Mouse (Mus musculus) heart, postnatal 0 days (tissue): ENCODE measurements around the gene 1600002K03Rik. TPM values are rescaled to one million over a fixed set of nuclear protein-coding genes. Genes with fewer than 3 reads are reported as not detected.

ENCODE experiments used
- ATAC-seq: fragments of 200-750 bp; cut with Nextera tagmentation; 2 replicates; pipeline ENCODE4 v1.8.0; 2017; ENCODE audit warnings: low read depth, moderate number of reproducible peaks, moderate library complexity; ENCODE audit not compliant: insufficient read depth
- DNase-seq: peaks from one replicate; pipeline ENCODE4 v3.0.0-alpha.2; 2016; ENCODE audit warnings: low spot score
- H3K27ac ChIP-seq: fragments of 300-500 bp; sonication (generic); 2 replicates; pipeline ENCODE4 v1.5.1; 2014; ENCODE audit warnings: low read depth, mild to moderate bottlenecking
- H3K27me3 ChIP-seq: fragments of 300-500 bp; sonication (generic); 2 replicates; pipeline ENCODE4 v1.6.1; 2014; ENCODE audit warnings: low read length, mixed read lengths; ENCODE audit not compliant: control insufficient read depth, insufficient read depth
- H3K36me3 ChIP-seq: fragments of 300-500 bp; sonication (generic); replicated peaks from 2 replicates; pipeline ENCODE4 v1.6.1; 2014; ENCODE audit warnings: low read length, mixed read lengths; ENCODE audit not compliant: control insufficient read depth, insufficient read depth
- H3K4me1 ChIP-seq: fragments of 300-500 bp; sonication (generic); 2 replicates; pipeline ENCODE4 v1.6.1; 2014; ENCODE audit warnings: antibody characterized with exemption; ENCODE audit not compliant: control insufficient read depth, insufficient read depth
- H3K4me2 ChIP-seq: fragments of 300-500 bp; sonication (generic); 2 replicates; pipeline ENCODE4 v1.6.1; 2014; ENCODE audit warnings: low read depth, mild to moderate bottlenecking, low read length, moderate library complexity
- H3K4me3 ChIP-seq: fragments of 300-500 bp; sonication (generic); 2 replicates; pipeline ENCODE4 v1.5.1; 2014; ENCODE audit warnings: low read depth, low read length
- H3K9ac ChIP-seq: fragments of 300-500 bp; sonication (generic); replicated peaks from 2 replicates; pipeline ENCODE4 v1.6.1; 2014; ENCODE audit warnings: low read depth, low read length, mixed read lengths
- H3K9me3 ChIP-seq: fragments of 300-500 bp; sonication (generic); replicated peaks from 2 replicates; pipeline ENCODE4 v1.6.1; 2016; ENCODE audit warnings: low read length; ENCODE audit not compliant: control insufficient read depth
- CTCF ChIP-seq: IDR thresholded peaks from 2 replicates; pipeline ENCODE4 v1.5.1; 2016; ENCODE audit warnings: antibody characterized with exemption, control low read depth, low read depth
- EP300 ChIP-seq: IDR thresholded peaks from 2 replicates; pipeline ENCODE4 v1.6.1; 2016; ENCODE audit warnings: antibody characterized with exemption, low read depth
- WGBS: fragments of 180-500 bp; shearing (Covaris S2); extraction: QIAGEN DNeasy Blood & Tissue Kit; methylation state at CpG from one replicate; pipeline ENCODE4 v1.1.7; 2014; 5-methylcytosine and 5-hydroxymethylcytosine counted together
- polyA plus RNA-seq: library from polyadenylated mRNA; unstranded; fragments of >200 nt; fragmentation: Nextera tagmentation; extraction: Ambion mirVana; gene quantifications from 2 replicates; pipeline ENCODE4 v1.2.1, GENCODE M21; 2015
- total RNA-seq: library from RNA; depleted of rRNA; stranded (reverse); fragments of >200 nt; gene quantifications from 2 replicates; pipeline ENCODE4 v1.2.3, GENCODE M21; 2014; ENCODE audit warnings: low replicate concordance

The 1600002K03Rik gene
- total and polyA plus RNA-seq, 2 experiments from 2014 or later: 5.7 to 8.9 TPM

DNA sequence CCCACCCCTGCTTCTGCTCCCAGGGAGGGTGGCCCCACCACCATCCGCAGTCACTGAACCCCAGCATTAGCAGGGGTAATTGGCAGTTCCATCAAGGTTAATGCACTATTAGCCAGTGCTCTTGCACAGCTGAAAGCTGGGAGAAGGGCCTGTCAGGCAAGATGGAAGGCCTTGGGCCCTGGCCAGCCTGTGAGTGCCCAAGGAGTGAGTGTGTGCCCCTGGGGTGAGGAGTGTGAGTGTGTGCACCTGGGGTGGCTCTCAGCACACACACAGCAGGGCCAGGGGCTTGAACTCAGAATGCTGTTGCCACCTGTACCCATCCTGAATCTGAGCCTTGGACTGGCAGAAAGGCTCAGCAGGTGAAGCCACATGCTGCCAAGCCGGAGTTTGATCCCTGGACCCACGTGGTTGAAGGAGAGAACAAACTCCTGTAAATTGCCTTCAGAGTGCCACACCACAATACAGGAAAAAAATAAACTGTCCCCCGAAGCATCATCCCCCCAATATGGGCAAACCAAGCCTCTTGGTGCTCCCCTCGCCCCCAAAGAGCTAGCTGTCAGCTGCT, 3.6 kb downstream of the 1600002K03Rik start:
- WGBS: 83% methylated on average over 5 of the region's 5 CpGs
- H3K4me1 ChIP-seq: no peaks in the 10 kb centered on the region

DNA sequence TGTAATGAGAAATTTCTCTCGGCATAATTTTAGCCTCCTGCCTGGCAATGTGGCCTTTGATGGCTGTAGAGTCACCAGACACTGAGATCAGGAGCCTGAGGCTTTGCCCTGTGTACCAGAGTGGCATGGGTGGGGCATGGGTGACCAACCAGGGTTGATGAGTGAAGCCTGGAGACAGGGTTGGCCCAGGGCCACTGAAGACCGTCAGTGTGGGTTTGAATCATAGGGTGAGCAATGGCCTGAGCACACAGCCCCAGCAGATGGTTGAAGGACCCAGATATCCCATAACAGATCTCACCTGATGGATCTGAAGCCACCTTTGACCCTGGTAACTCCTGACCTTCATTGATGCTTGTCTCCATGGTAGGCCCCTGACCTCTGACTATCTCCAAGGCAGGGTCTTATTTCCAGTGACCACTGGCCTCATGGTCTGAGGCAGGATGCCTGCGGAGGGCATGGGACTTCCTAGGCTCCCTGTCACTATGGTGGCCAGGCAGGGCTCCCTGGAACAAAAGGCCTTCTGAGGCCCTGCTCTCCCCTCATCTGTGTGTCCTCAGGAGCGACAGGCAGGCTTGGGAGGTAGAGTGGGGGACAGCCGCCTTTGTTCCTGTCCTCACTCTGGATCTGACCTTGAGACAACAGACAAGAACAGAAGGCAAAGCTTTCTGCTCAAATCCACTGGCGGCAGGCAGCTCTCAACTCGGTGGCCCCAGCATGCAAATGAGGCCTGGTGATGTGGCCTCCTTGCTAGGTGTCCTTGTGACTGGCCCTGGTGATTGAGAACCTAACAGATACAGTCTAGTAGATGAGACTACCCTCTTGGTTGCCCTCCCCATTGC, 4.9 kb downstream of the 1600002K03Rik start:
- H3K4me1 ChIP-seq: no peaks in the 10 kb centered on the region
- no peaks in the 10 kb centered on the region for H3K9me3 ChIP-seq
- ATAC-seq: no peak
- no peak overlapping the region for H3K4me3 ChIP-seq
- no peak overlapping the region for H3K9ac ChIP-seq
- WGBS: 58% methylated on average over 7 of the region's 7 CpGs
- no peak overlapping the region for H3K27ac ChIP-seq
- H3K4me2 ChIP-seq: no peak overlapping the region
- 0 out of 2 replicates have a peak, but pooled peaks cover 7% of the 10 kb centered on the region for H3K27me3 ChIP-seq
- no peak for DNase-seq
- TF ChIP-seq CTCF: no peak
- no peak for TF ChIP-seq EP300
- H3K36me3 ChIP-seq: no peaks in the 10 kb centered on the region

More for the DNA sequence above, 3.6 kb downstream of the 1600002K03Rik start:
- DNase-seq (no peak), ATAC-seq (no peak)
- Histone ChIP-seq H3K9ac (no peak overlapping the region), H3K27me3 (0 out of 2 replicates have a peak, but pooled peaks cover 7% of the 10 kb centered on the region), H3K27ac (no peak overlapping the region), H3K36me3 (peaks cover 10% of the 10 kb centered on the region), H3K9me3 (no peaks in the 10 kb centered on the region), H3K4me2 (no peak overlapping the region), H3K4me3 (no peak overlapping the region)
- TF ChIP-seq EP300: no peak

DNA sequence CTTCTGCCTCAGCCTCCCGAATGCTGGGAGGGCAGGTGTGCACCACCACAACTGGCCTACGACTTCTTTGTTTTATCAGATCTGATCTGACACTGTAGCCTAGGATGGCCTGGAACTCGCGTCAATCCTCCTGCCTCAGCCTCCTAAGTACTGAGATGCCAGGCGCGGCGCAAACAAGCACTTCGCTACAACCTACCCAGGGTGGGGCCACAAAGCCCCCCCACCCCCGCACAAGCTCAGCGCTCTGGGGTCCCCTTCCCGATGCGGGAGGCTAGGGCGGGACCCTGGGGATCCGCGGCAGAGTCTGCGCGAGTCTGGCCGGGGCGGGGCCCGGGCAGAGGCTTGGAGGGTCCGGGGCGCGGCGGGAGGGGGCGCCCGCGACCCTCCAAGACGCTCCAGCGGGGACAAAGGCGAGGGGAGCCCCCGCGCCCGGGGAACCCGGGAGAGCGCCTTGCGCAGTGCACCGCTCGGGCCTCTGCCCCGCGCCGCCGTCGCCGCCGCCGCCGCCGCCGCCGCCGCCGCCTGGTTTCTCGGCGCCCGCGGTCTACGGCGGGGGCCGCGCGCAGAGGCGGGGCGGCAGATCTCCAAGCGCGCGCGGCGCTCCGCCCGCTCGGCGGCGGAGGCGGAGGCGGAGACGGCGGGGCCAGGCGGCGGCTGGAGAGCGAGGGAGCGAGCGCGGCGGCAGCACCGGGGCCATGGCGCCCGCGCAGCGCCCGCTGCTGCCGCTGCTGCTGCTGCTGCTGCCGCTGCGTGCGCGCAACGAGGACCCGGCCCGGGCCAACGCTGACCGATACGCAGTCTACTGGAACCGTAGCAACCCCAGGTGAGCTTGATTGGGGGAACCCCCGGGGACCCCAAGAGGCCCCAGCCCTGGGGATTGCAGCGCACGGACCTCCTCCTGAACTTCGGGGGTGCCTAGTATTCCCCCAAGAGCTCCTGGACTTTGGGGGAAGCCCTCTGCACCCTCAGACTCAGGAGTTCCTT, 6.6 kb downstream of the 1600002K03Rik start, which contains the start of gene Efna2:
Gene Efna2, plus strand, starts transcription at position 415 of the 984 bp plus-strand sequence.
- H3K27me3 ChIP-seq: 0 out of 2 replicates have a peak, but pooled peaks cover 7% of the 10 kb centered on the region
- no peaks in the 10 kb centered on the region for H3K36me3 ChIP-seq
- no peaks in the 10 kb centered on the region for H3K4me1 ChIP-seq
- H3K9ac ChIP-seq: peak within 1 kb of the TSS; percentile 69
- TF ChIP-seq CTCF (no peak), EP300 (no peak)
- H3K9me3 ChIP-seq: no peaks in the 10 kb centered on the region
- peak within 1 kb of the TSS; percentile 64 for H3K4me3 ChIP-seq
- whole genome bisulfite sequencing: 4% methylated on average over 42 of the region's 106 CpGs
- H3K27ac ChIP-seq: no peak within 1 kb of the TSS
- DNase-seq: peak; percentile 43
- H3K4me2 ChIP-seq: peak within 1 kb of the TSS; percentile 77
- ATAC-seq: peak; percentile 33

DNA sequence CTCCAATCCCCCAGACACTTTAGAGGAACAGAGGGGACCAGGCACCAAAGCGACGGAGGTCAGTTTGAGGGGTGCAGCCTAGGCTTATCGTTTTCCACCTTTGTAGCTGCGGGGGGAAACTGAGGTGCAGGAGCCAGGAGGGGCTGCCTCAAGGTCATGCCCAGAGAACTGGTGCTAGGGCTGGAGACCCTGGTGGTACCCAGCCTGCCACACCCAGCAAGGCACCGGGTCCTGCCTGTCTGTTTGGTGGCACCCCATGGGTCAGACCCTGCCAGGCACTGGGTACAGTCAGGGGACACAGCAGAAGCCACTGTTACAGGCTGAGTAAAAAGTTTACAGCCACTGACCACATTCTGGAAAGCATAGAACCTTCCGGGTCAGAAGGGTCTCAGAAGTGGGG, 7.5 kb downstream of the 1600002K03Rik start:
- WGBS: 56% methylated on average over 6 of the region's 6 CpGs
- H3K36me3 ChIP-seq: no peaks in the 10 kb centered on the region
- H3K4me2 ChIP-seq: peak overlapping the region; percentile 77; the same call in 1 of the 2 replicates
- no peak overlapping the region for H3K9ac ChIP-seq
- H3K27me3 ChIP-seq: 0 out of 2 replicates have a peak, but pooled peaks cover 7% of the 10 kb centered on the region
- no peak overlapping the region for H3K27ac ChIP-seq
- H3K4me1 ChIP-seq: no peaks in the 10 kb centered on the region
- TF ChIP-seq CTCF (no peak), EP300 (no peak)
- H3K4me3 ChIP-seq: no peak overlapping the region
- no peak for DNase-seq
- no peaks in the 10 kb centered on the region for H3K9me3 ChIP-seq
- no peak for ATAC-seq

DNA sequence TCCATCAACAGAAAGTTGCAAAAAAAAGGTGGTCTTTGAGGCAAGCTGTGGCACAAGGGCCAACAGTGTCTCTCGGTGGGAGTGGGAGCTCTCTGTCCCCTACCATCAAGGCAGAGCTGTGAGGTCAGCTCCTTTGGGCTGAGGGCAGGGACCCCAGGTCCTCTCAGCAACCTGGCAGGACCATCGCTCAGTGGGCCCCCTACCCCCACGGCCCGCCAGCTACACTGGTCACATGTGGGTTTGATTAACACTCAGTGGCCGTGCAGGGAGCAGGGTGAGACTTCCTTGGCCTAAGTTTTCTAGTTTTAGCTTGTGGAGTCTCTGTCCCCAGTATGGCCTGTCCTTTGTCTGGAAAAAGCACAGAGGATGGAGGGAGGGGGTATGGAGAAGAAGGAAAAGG, 8.1 kb downstream of the 1600002K03Rik start:
- ATAC-seq: no peak

More for the DNA sequence above, 8.1 kb downstream of the 1600002K03Rik start:
- H3K27me3 ChIP-seq: 0 out of 2 replicates have a peak, but pooled peaks cover 7% of the 10 kb centered on the region
- no peak overlapping the region for H3K4me3 ChIP-seq
- H3K27ac ChIP-seq: no peak overlapping the region
- no peaks in the 10 kb centered on the region for H3K4me1 ChIP-seq
- no peak overlapping the region for H3K4me2 ChIP-seq
- WGBS: 75% methylated on average over 5 of the region's 5 CpGs
- DNase-seq: no peak
- H3K9ac ChIP-seq: no peak overlapping the region
- TF ChIP-seq EP300: no peak
- no peak for TF ChIP-seq CTCF
- H3K36me3 ChIP-seq: no peaks in the 10 kb centered on the region
- H3K9me3 ChIP-seq: no peaks in the 10 kb centered on the region
